Mouse (Mus musculus) thymus, postnatal 10 days (tissue): ENCODE results near the gene Optc.
A peak's percentile ranks its signal among the peaks of the same experiment; 100 is the strongest.

Source experiments
- DNase-seq, 2 experiments: peaks; one replicate each; pipeline ENCODE4 v3.0.0; 2021; ENCODE audit warnings: low spot score in 2 of 2

The Optc gene

GRCm38 (mm10) chr1:133907949-133908658 is at the start of gene Optc:
Gene Optc (minus strand): TSS chr1:133907999.
- no peak for DNase-seq

GRCm38 (mm10) chr1:133954009-133954408 is 46.2 kb upstream of the Optc start:
- no peak for DNase-seq

GRCm38 (mm10) chr1:133953261-133953742 is 45.5 kb upstream of the Optc start:
- DNase-seq: no peak

- DNase-seq: no peak
Measured at GRCm38 (mm10) chr1:133951598-133951997, 43.8 kb upstream of the Optc start.

- no peak for DNase-seq
Measured at GRCm38 (mm10) chr1:133950061-133950782, 42.4 kb upstream of the Optc start.

- DNase-seq: no peak
Measured at GRCm38 (mm10) chr1:133945106-133945505, 37.3 kb upstream of the Optc start.

GRCm38 (mm10) chr1:133941904-133942303 is 34.1 kb upstream of the Optc start:
- DNase-seq: no peak

- no peak for DNase-seq
Measured at GRCm38 (mm10) chr1:133941158-133941860, 33.5 kb upstream of the Optc start.

GRCm38 (mm10) chr1:133940481-133941092 is 32.8 kb upstream of the Optc start:
- DNase-seq: no peak

- DNase-seq: no peak
Measured at GRCm38 (mm10) chr1:133939708-133940107, 31.9 kb upstream of the Optc start.

- no peak for DNase-seq
Measured at GRCm38 (mm10) chr1:133936169-133936568, 28.4 kb upstream of the Optc start.

GRCm38 (mm10) chr1:133934354-133934963 is 26.7 kb upstream of the Optc start:
- no peak for DNase-seq

- DNase-seq: no peak
Measured at GRCm38 (mm10) chr1:133933301-133934195, 25.7 kb upstream of the Optc start.

GRCm38 (mm10) chr1:133929980-133930379 is 22.2 kb upstream of the Optc start:
- DNase-seq: no peak

GRCm38 (mm10) chr1:133925223-133925622 is 17.4 kb upstream of the Optc start:
- no peak for DNase-seq

- DNase-seq: peak in 1 of 2 experiments; percentile 22
Measured at GRCm38 (mm10) chr1:133924141-133924875, 16.5 kb upstream of the Optc start.

- no peak for DNase-seq
Measured at GRCm38 (mm10) chr1:133923071-133923470, 15.3 kb upstream of the Optc start.

- no peak for DNase-seq
Measured at GRCm38 (mm10) chr1:133921304-133921751, 13.5 kb upstream of the Optc start, which contains the start of gene Prelp. Gene Prelp (minus strand): TSS chr1:133921414.

- no peak for DNase-seq
Measured at GRCm38 (mm10) chr1:133920876-133921275, 13.1 kb upstream of the Optc start.

GRCm38 (mm10) chr1:133920401-133920800 is 12.6 kb upstream of the Optc start:
- DNase-seq: no peak
